ENCODE assay signal across 9 mouse cellular contexts in the genomic region with DNA sequence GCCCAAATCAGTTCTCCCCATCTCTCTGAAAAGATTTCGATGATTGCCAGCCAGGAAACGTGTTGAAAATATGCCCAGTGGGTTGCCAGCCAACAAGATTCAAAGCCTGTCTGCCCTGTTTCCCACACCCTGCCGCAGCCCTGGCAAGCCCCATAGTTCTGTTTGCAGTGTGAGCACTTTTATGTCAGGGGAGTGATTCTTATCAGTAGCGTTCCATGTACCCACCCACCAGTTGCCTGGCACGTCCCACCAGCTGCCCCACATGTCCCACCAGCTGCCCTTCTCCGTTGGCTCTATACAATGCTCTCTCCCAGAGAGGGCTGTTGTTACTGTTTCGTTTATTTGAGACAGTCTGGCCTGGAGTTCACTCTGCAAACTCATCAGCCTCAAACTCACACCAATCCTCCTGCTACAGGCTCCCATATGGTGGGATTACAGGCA. TPM values are rescaled to one million over a fixed set of nuclear protein-coding genes. Genes with fewer than 3 reads are reported as not detected.
DNase-seq lines count a peak whose midpoint lies in the region; ATAC-seq lines count a peak whose summit lies in the region.
"Had no signal": no experiment of that assay in that cellular context is flagged by ENCODE, and none has a peak within 500 bp of the region (broad histone marks: within the 10 kb centered on the region; RNA-seq: fewer than 3 reads in every experiment).

No protein-coding gene starts in this region.

- ATAC-seq in CD4-positive, CD25-positive, alpha-beta regulatory T cell, adult 4 months: no peak
- ATAC-seq in kidney, embryonic 15.5 days (replicated peaks; ENCODE audit: low FRiP score): no peak
- ATAC-seq in liver, embryonic 16.5 days (ENCODE audit: low read depth): peak; percentile 50
- ATAC-seq in monocyte, adult 5-6 weeks (replicated peaks; ENCODE audit: insufficient number of reproducible peaks, low FRiP score, low TSS enrichment, poor library complexity, severe bottlenecking): no peak

- peak overlapping the region; percentile 83 for H3K27ac ChIP-seq in kidney, embryonic 15.5 days
- no peak overlapping the region for H3K27ac ChIP-seq in liver, embryonic 16.5 days (ENCODE audit: low read length)
- H3K27ac ChIP-seq: midbrain, embryonic 12.5 days had no signal

- DNase-seq in CD4-positive, CD25-positive, alpha-beta regulatory T cell, adult 2 months (ENCODE audit: low read depth, low spot score): peak; percentile 25
- DNase-seq in retina, postnatal 1 day: peak; percentile 47
- no peak for DNase-seq in retina, embryonic 14.5 days (ENCODE audit: low spot score)
- DNase-seq in right cerebral cortex, adult 2 months (ENCODE audit: low spot score in 2 of 2): peak; percentile 33 to 37

- H3K4me3 ChIP-seq in kidney, embryonic 15.5 days (replicated peaks): no peak overlapping the region
- no peak overlapping the region for H3K4me3 ChIP-seq in liver, embryonic 16.5 days (ENCODE audit: low read depth, low read length)
- H3K4me3 ChIP-seq: midbrain, embryonic 12.5 days had no signal

- H3K9me3 ChIP-seq in kidney, embryonic 15.5 days (replicated peaks): no peaks in the 10 kb centered on the region
- no peaks in the 10 kb centered on the region for H3K9me3 ChIP-seq in liver, embryonic 16.5 days (replicated peaks; ENCODE audit: control insufficient read depth, low read length)
- H3K9me3 ChIP-seq: midbrain, embryonic 12.5 days had no signal

- H3K4me2 ChIP-seq in kidney, embryonic 15.5 days: no peak overlapping the region
- H3K4me2 ChIP-seq in liver, embryonic 16.5 days (ENCODE audit: low read depth, low read length): no peak overlapping the region

- H3K4me1 ChIP-seq in kidney, embryonic 15.5 days: peaks cover 15% of the 10 kb centered on the region
- peaks cover 7% of the 10 kb centered on the region for H3K4me1 ChIP-seq in liver, embryonic 16.5 days (ENCODE audit: control insufficient read depth, low read depth, low read length)

- WGBS in kidney, embryonic 15.5 days: 49% methylated on average over 7 of the region's 7 CpGs
- WGBS in liver, embryonic 16.5 days (ENCODE audit: insufficient replicate concordance): 15% methylated on average over 7 of the region's 7 CpGs

- H3K27me3 ChIP-seq in kidney, embryonic 15.5 days: no peaks in the 10 kb centered on the region
- peaks cover 3% of the 10 kb centered on the region; the same call in 1 of the 2 replicates for H3K27me3 ChIP-seq in liver, embryonic 16.5 days (ENCODE audit: control insufficient read depth, insufficient read depth, low read depth, low read length)

- H3K9ac ChIP-seq in kidney, embryonic 15.5 days: no peak overlapping the region
- no peak overlapping the region for H3K9ac ChIP-seq in liver, embryonic 16.5 days (ENCODE audit: low read depth, low read length)
- H3K9ac ChIP-seq: midbrain, embryonic 12.5 days had no signal

- no peaks in the 10 kb centered on the region for H3K36me3 ChIP-seq in kidney, embryonic 15.5 days
- no peaks in the 10 kb centered on the region for H3K36me3 ChIP-seq in liver, embryonic 16.5 days (ENCODE audit: control insufficient read depth, insufficient read depth)
- H3K36me3 ChIP-seq: midbrain, embryonic 12.5 days had no signal

RNA-seq across cellular contexts. Expression of a gene that starts 0.7 kb away (rescaled TPM):
- 10 to 100 TPM; 12.5 to 13.6 TPM for polyA plus RNA-seq in CD4-positive, CD25-positive, alpha-beta regulatory T cell, adult 4 months (2017; shearing (Covaris generic))
- 21.9 and 25.8 TPM in 2 replicates for polyA plus RNA-seq in kidney, embryonic 15.5 days (2015; fragmentation: Nextera tagmentation; extraction: Ambion mirVana)
- polyA plus RNA-seq in liver, embryonic 16.5 days (2015; fragmentation: Nextera tagmentation; extraction: Ambion mirVana): 41.4 and 45.8 TPM in 2 replicates
- total RNA-seq in monocyte, adult 5-6 weeks (2017): 98.5 to 263 TPM (median 189 TPM) in 3 replicates

RNA-seq across cellular contexts. Expression of a gene that starts 51.3 kb away (rescaled TPM):
- polyA plus RNA-seq in CD4-positive, CD25-positive, alpha-beta regulatory T cell, adult 4 months (2017; shearing (Covaris generic)): 10 to 100 TPM; 11.4 to 13.0 TPM
- 47.8 and 53.9 TPM in 2 replicates for polyA plus RNA-seq in kidney, embryonic 15.5 days (2015; fragmentation: Nextera tagmentation; extraction: Ambion mirVana)
- 43.3 and 49.9 TPM in 2 replicates for polyA plus RNA-seq in liver, embryonic 16.5 days (2015; fragmentation: Nextera tagmentation; extraction: Ambion mirVana)
- 2.2 to 12.5 TPM (median 10.1 TPM) in 3 replicates for total RNA-seq in monocyte, adult 5-6 weeks (2017)
